Mouse (Mus musculus) E14TG2a.4 (cell line): ENCODE data around the gene Ssr4.

Experiments used
- CTCF ChIP-seq: conservative IDR thresholded peaks from 2 replicates; pipeline ENCODE4 v1.5.1; 2014; ENCODE audit warnings: low read length
- NANOG ChIP-seq: IDR thresholded peaks from 2 replicates; pipeline ENCODE4 v1.6.1; 2014; ENCODE audit warnings: borderline replicate concordance, low read length, mixed read lengths
- POU5F1 ChIP-seq: IDR thresholded peaks from 2 replicates; pipeline ENCODE4 v1.6.1; 2014; ENCODE audit warnings: low read length, borderline replicate concordance

- no peak; the same call in 1 of the 2 replicates for TF ChIP-seq CTCF
- no peak for TF ChIP-seq POU5F1
- no peak for TF ChIP-seq NANOG
Observed at GRCm38 (mm10) chrX:73748977-73749376, 37.9 kb upstream of the Ssr4 start.
